Mouse (Mus musculus): ENCODE measurements around the gene Lzts2.

The Lzts2 gene
- long read RNA-seq, experiment 1, transcript Lzts2-202 (5 exons, 2,694 nt) = major isoform, 19 of 47 reads
- long read RNA-seq, experiment 1, partial matches to known transcripts = 8 of 47 reads
- long read RNA-seq, experiment 1, other reads (novel, unspliced or antisense) = 16 of 47 reads
- long read RNA-seq, experiment 2, transcript Lzts2-202 (5 exons, 2,694 nt) = major isoform, 17 of 49 reads
- long read RNA-seq, experiment 2, partial matches to known transcripts = 12 of 49 reads
- long read RNA-seq, experiment 2, other reads (novel, unspliced or antisense) = 19 of 49 reads

DNA sequence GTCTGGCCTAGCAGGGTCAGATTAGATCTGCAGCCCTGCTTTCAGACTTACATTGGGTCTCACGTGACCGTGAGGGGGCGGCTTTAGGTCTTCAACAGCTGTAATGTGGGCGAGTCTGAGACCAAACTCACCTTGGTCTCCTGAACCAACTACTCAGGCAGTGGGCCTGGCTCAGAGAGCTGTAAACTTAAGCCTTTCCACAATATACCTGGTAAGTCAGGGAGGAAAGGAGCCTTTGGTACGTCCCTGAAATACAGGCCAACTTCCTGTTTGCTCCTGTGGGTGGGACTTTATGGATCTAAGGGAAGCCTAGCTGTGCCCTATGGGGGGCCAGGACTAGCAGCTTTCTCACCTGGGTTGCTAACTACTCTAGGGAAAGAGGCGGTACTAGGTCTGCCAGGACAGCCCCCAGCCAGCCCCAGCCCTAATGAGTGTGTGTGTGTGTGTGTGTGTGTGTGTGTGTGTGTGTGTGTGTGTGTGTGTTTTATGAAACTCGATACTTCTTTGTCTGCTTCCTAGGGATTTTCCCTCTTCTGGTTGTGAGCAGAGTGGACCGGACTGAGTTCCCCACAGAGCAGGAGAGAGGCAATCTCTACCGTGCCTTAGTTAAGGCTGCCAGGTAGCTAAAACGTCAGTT, at the start of gene Lzts2:
Lzts2 (plus strand) TSS at position 80 of the 637 bp plus-strand sequence.
- intact Hi-C loops (cut with DNase I) = no loop called here

- intact Hi-C loops (cut with DNase I) = no loop called here
Observed at GRCm38 (mm10) chr19:44965978-44966377, 48.2 kb upstream of the Lzts2 start.

- intact Hi-C loops (cut with DNase I) = no loop called here
Observed at GRCm38 (mm10) chr19:44968329-44968728, 45.9 kb upstream of the Lzts2 start.

DNA sequence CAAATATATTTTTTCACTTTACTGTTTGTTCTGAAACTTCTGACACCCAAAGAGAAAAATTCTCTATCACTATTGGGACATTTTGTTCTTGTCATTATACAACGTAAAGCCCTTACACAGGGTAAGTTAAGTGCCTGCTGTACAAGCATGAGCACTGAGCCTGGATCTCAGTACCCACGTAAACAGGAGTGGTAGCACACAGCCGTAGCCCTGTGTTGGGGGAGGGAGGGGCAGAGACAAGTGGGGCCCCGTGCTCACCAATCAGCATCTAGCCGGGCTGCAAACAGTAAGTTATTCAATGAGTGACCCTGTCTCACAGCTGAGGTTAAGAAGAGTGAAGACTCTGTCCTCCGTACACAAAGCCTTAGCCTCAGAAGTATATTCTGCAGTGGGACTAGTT, 37.6 kb upstream of the Lzts2 start:
- intact Hi-C loops (cut with DNase I) = no loop called here

- intact Hi-C loops (cut with DNase I) = no loop called here
Observed at GRCm38 (mm10) chr19:44977148-44977547, 37.1 kb upstream of the Lzts2 start.

GRCm38 (mm10) chr19:44980787-44981186, 33.4 kb upstream of the Lzts2 start:
- intact Hi-C loops (cut with DNase I) = no loop called here

DNA sequence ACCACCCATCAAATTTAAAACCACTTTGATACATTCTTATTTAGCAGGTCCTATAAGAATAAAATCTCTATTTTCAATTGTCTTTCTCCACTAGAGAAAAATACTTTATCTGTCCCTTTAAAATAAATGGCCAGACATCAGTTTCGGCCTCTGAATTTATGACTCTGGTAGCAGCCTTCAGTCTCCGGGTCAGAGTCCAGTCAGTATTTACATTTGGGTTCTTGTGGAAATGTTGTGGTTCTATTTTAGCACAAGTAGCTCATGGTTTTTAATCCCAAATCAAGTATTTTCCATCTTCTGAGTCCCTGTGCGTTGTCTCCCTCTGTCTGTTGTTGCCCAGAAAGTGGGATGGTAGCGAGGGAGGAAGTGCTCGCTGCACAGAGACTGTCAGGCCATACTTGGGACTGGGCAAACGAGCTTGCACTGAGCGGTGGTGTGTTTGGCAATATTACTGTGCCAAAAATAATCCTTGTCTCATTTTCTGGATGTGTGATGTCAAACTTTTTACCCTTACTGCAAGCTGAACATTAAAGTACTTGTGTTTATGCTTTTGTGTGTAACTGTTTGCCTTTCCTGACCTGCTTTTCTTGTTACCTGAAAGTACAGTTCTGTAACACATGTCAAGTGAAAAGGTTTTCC, 31.6 kb upstream of the Lzts2 start:
- intact Hi-C loops (cut with DNase I) = no loop called here

DNA sequence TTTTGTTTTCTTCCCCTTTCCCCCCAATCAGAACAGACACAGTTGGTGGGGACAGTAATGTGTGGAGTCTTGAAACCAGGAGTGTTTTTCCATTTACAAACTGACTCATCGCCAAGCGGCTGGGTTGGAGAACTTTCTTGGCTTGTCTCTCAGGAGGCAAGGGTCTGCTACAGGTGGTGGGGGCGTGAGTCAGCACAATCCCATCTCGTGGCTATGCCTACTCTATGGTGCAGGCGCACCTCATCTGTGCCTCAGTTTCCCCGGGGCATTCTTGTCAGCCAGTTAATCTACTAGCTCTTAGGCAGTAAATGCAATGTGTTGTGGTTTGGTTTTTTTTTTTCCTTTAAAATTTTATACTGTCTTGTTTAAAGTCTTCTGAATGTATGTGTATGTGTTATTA, 30.8 kb upstream of the Lzts2 start:
- intact Hi-C loops (cut with DNase I) = no loop called here

GRCm38 (mm10) chr19:44984420-44984819, 29.8 kb upstream of the Lzts2 start:
- intact Hi-C loops (cut with DNase I) = no loop called here

DNA sequence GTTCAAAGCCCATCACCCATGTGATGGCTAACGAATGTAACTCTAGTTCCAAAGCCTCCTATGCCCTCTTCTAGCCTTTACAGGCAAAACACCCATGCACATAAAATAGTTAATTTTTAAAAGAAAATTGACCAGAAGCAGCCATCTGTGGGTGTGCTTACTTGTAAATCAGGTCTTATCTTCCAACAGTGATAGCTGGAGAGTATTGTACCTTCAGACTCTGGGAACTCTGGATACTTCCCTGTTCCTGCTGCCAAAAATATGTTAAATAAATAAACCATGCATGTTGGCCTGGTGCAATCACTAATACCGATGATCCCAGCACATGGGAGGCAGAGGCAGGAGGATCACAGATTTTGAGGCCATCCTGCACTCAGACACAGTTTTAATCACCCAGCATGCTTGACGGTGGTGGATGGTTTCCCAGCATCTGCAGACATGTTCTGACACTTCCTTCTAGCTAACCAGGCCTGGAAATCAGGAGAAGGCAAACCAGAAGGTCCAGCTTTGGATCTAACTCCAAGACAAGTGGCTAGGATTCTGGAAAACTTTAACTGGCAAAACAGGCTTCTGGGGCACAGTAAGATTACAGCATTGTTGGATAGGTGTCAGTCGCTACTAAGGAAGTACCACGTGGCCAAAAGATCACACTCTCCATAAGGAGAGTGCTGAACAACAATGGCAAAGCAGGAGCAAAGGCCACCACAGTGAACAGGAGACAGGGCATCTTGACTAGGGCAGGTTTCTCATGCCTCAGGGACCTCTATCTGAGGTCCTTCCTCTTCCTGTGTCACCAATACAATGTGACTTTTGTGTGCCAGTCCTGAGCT, 28.8 kb upstream of the Lzts2 start:
- intact Hi-C loops (cut with DNase I) = no loop called here

- intact Hi-C loops (cut with DNase I) = no loop called here
Observed at GRCm38 (mm10) chr19:44987004-44987403, 27.2 kb upstream of the Lzts2 start.

DNA sequence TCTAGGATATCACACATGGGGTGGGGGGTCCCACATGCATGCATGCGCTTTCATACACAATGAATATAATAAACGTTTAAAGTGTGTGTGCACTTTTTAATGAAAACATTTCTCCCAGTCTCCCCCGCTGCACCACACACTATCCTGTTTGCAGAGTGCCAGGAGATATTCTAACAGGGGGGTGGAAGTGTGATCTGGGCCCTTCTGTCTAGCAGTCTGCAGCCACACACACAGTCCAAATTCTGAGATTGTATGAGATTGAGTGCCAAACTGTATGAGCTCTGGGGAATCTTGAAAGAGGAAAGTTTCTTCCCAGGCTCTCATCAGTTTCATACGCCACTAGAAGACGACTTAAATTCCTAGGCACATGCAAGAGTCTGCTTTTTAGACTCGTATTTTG, 26.4 kb upstream of the Lzts2 start:
- intact Hi-C loops (cut with DNase I) = no loop called here

GRCm38 (mm10) chr19:44988321-44988720, 25.9 kb upstream of the Lzts2 start:
- intact Hi-C loops (cut with DNase I) = no loop called here

- intact Hi-C loops (cut with DNase I) = no loop called here
Observed at GRCm38 (mm10) chr19:44988831-44989566, 25.2 kb upstream of the Lzts2 start, which contains the start of gene Sema4g. TSS of gene Sema4g (plus strand) at chr19:44989101.

GRCm38 (mm10) chr19:44989567-44990495, 24.4 kb upstream of the Lzts2 start:
- intact Hi-C loops (cut with DNase I) = no loop called here

- intact Hi-C loops (cut with DNase I) = no loop called here
Observed at GRCm38 (mm10) chr19:44991031-44991430, 23.2 kb upstream of the Lzts2 start.

DNA sequence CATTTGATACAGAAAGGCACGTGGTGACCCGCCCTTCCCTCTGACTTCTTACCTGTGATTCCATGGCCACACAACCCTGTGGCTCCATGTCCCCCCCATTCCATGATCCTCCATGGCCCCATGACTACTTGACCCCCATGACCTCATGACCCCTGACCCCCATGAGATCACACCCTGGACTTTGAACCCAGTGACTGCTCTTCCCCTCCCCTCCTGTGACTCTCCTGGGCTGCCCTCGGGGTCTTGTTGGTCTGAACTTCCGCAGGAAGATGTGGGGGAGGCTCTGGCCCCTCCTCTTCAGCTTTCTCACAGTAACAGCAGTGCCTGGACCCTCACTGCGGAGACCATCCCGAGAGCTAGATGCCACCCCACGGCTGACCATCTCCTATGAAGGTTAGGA, 22.0 kb upstream of the Lzts2 start:
- intact Hi-C loops (cut with DNase I) = no loop called here

GRCm38 (mm10) chr19:44992712-44993111, 21.5 kb upstream of the Lzts2 start:
- intact Hi-C loops (cut with DNase I) = no loop called here

DNA sequence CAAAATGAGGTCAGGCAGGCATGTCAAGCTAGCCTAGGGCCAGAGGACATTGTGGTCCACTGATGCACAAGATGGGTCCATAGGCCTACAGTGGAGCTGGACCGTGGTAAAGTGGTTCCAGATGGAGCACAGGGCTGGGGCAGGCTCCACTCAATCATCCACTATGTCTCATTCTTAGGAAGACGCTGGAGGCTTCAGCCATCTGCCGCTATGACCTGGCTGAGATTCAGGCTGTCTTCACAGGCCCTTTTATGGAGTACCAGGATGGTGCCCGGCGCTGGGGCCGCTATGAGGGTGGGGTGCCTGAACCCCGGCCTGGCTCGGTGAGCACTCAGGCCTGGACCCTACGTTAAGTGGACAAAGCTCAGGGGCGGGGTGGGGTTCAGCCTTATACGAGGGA, 16.4 kb upstream of the Lzts2 start:
- intact Hi-C loops (cut with DNase I) = no loop called here

DNA sequence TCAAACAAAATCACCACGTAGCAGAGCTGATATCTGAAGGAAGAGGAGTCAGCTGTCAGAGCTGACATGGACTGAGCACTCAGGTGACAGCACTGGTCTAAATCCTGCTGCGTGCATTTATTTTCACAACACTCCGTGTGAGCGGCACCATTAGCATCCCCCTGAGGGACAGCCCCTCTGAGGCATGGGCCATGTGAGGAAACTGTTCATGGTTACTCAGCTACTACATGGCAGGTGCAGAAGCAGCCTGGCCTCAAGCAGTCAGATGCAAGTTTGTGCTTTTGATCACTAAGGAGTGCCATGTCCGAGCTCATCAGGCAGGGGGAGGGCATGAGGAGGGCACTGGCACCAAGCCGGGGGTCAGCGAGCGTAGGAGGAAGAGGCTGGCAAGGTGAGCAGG, 14.6 kb upstream of the Lzts2 start:
- intact Hi-C loops (cut with DNase I) = loop anchor here (5.0 kb wide), 1 partner anchor 43 kb away; no protein-coding TSS in a partner anchor
